Mouse (Mus musculus) heart, embryonic 10.5 days (tissue): ENCODE measurements around the gene Mgam. TPM values are rescaled to one million over a fixed set of nuclear protein-coding genes. Genes with fewer than 3 reads are reported as not detected.
"Not testable (repeated sequence)": the region's sequence is repeated elsewhere in the genome, so short reads cannot be mapped to it uniquely, and the experiment has no call there.

ENCODE experiments used
- DNase-seq: peaks from one replicate; pipeline ENCODE4 v3.0.0-alpha.2; 2017; ENCODE audit warnings: low spot score
- H3K27ac ChIP-seq: fragments of 300-500 bp; sonication (generic); 2 replicates; pipeline ENCODE4 v1.5.1; 2016; ENCODE audit warnings: mild to moderate bottlenecking
- H3K27me3 ChIP-seq: fragments of 300-500 bp; sonication (generic); 2 replicates; pipeline ENCODE4 v1.6.1; 2016; ENCODE audit warnings: mild to moderate bottlenecking; ENCODE audit not compliant: poor library complexity, insufficient read depth, severe bottlenecking
- H3K36me3 ChIP-seq: fragments of 300-500 bp; sonication (generic); 2 replicates; pipeline ENCODE4 v1.6.1; 2016; ENCODE audit warnings: mild to moderate bottlenecking, moderate library complexity
- H3K4me1 ChIP-seq: fragments of 300-500 bp; sonication (generic); 2 replicates; pipeline ENCODE4 v1.6.1; 2016; ENCODE audit warnings: mild to moderate bottlenecking
- H3K4me3 ChIP-seq: fragments of 300-500 bp; sonication (generic); 2 replicates; pipeline ENCODE4 v1.5.1; 2016; ENCODE audit warnings: mild to moderate bottlenecking, moderate library complexity
- H3K9me3 ChIP-seq: fragments of 300-500 bp; sonication (generic); 2 replicates; pipeline ENCODE4 v1.6.1; 2016; ENCODE audit warnings: mild to moderate bottlenecking, moderate library complexity
- WGBS: fragments of 180-500 bp; shearing (Covaris S2); methylation state at CpG from one replicate; pipeline ENCODE4 v1.1.7; 2016; 5-methylcytosine and 5-hydroxymethylcytosine counted together
- polyA plus RNA-seq: library from polyadenylated mRNA; unstranded; fragments of >200 nt; fragmentation: Nextera tagmentation; extraction: Ambion mirVana; gene quantifications from 2 replicates; pipeline ENCODE4 v1.2.1, GENCODE M21; 2016

Gene Mgam
- polyA plus RNA-seq, 1 experiment from 2014 or later: 0.24 TPM

DNA sequence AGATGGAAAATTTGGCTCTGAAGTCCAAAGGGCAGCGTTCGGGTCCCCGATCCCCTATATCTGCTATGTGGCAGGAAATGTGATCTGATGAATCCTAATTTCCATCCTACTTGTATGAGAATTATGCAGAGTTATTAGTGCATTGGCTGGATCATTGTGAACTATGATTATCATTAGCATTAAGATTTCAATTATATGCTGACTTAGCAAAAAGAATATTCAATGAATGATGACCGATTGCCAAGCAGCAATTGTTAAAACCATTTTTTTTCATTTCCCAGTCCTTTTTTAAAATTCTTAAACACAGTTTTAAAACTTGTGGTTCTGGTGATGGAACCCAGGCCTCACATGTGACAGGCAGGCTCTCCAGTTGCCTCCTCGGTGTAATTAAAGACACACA, 9.1 kb downstream of the Mgam start:
- no peak for DNase-seq
- 81% methylated on average over 5 of the region's 5 CpGs for WGBS
- no peaks in the 10 kb centered on the region for H3K9me3 ChIP-seq
- H3K27ac ChIP-seq: no peak overlapping the region
- H3K36me3 ChIP-seq: no peaks in the 10 kb centered on the region
- H3K4me3 ChIP-seq: no peak overlapping the region
- H3K4me1 ChIP-seq: no peaks in the 10 kb centered on the region
- no peaks in the 10 kb centered on the region for H3K27me3 ChIP-seq

DNA sequence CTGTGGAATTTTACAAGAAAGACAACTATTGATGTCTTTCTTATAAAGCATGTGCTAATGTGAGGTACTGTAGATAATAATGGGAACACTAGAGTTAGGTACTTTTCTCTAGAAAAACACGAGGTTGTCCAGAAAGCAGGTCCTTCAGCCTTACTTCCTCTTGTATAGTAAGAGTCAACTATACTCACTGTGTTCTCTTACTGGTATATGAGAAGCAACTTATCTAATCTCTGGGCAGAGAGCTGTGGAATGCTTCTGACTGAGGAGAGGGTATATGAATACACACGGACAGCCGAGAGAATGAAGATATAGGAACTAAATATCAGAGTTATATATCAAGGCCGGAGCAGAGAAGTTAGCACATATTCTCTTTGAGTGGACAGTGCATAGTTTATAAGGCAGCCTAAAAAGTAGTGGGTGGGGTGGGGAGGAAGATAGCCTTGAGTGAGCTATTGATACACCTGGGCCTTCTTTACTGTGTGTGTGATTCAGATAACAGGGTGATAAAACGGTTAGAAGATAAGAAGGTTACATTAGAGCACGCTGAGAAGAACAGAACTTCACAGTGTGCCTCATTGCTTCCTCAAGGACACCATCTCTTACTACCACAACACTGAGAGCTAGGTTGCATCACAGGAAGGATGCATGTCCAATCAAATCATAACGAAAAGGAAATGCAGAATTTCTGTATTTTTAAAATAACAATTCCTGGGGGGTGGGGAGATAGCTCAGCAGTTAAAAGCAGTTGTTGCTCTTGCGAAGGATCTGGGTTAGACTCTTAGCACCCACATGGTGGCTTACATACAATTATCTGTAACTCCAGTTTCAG, 12.3 kb downstream of the Mgam start:
- 64% methylated on average over 8 of the region's 8 CpGs for WGBS
- Histone ChIP-seq H3K4me3 (no peak overlapping the region), H3K27me3 (no peaks in the 10 kb centered on the region), H3K27ac (no peak overlapping the region), H3K9me3 (no peaks in the 10 kb centered on the region), H3K36me3 (no peaks in the 10 kb centered on the region), H3K4me1 (no peaks in the 10 kb centered on the region)
- no peak for DNase-seq

GRCm38 (mm10) chr6:40645701-40646100, 17.1 kb downstream of the Mgam start:
- Histone ChIP-seq H3K4me3 (no peak overlapping the region), H3K9me3 (no peaks in the 10 kb centered on the region), H3K36me3 (no peaks in the 10 kb centered on the region), H3K27ac (no peak overlapping the region), H3K27me3 (no peaks in the 10 kb centered on the region), H3K4me1 (no peaks in the 10 kb centered on the region)
- WGBS: 69% methylated on average over 8 of the region's 8 CpGs
- no peak for DNase-seq

DNA sequence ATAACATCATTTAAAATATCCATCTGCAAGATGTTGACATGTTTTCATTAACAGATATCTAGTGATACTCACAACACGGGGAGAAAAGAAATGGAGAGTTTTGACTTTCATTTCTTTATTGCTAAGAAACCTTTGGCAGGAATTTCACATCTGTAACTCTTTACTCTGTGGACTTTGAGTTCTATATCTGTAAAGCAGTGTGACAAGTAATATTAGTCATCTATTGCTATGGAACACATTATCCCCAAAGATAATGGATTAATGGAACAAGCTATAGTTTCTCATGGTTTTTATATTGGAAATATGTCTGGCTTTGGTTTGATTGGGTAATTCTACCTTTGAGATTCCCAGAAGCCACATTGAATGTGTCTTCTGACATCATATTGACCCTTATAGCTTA, 22.3 kb downstream of the Mgam start:
- Histone ChIP-seq H3K4me1 (no peaks in the 10 kb centered on the region), H3K27ac (no peak overlapping the region), H3K36me3 (no peaks in the 10 kb centered on the region), H3K27me3 (no peaks in the 10 kb centered on the region), H3K4me3 (no peak overlapping the region), H3K9me3 (no peaks in the 10 kb centered on the region)
- DNase-seq: no peak
- 82% methylated on average over 1 of the region's 1 CpGs for WGBS

DNA sequence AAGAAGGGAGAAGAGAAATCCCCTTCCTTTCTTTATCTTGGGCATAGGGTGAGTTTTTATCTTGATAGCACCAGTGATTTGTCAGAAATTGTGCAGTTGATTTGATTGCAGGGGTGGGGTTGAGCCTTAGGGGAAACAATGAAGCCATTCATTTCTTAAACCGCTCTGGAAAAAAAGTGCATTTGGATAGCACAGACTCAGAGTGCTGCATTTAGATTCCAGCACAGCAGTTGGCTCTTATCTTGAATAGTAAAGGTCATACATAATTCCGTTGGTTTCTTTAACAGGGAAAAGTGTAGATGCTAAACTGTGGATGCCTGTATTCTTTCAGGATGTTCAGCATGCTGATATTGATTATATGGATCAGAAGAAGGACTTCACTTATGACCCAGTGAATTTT, 32.3 kb downstream of the Mgam start:
- H3K27ac ChIP-seq: no peak overlapping the region
- no peaks in the 10 kb centered on the region for H3K36me3 ChIP-seq
- no peaks in the 10 kb centered on the region for H3K4me1 ChIP-seq
- no peak overlapping the region for H3K4me3 ChIP-seq
- H3K27me3 ChIP-seq: no peaks in the 10 kb centered on the region
- H3K9me3 ChIP-seq: no peaks in the 10 kb centered on the region
- 47% methylated on average over 2 of the region's 2 CpGs for WGBS
- no peak for DNase-seq

DNA sequence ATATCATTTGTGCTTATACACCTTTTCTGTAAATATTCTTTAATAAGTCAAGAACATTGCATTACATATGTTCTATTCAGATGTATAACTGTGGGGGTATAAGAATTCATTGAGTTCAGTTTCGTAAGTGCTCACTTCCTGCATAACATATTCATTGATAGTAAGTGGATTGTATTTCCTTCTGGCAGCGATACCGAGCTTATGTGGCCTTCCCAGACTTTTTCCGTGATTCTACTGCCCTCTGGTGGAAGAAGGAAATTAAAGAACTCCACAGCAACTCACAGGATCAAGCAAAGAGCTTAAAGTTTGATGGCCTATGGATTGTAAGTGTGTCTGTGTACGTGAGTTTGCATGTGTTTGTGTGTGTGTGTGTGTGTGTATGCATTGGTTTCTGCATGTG, 60.5 kb downstream of the Mgam start:
- WGBS: 9% methylated on average over 5 of the region's 5 CpGs
- no peak overlapping the region for H3K27ac ChIP-seq
- H3K27me3 ChIP-seq: no peaks in the 10 kb centered on the region
- DNase-seq: no peak
- no peaks in the 10 kb centered on the region for H3K9me3 ChIP-seq
- no peak overlapping the region for H3K4me3 ChIP-seq
- no peaks in the 10 kb centered on the region for H3K4me1 ChIP-seq
- no peaks in the 10 kb centered on the region for H3K36me3 ChIP-seq

DNA sequence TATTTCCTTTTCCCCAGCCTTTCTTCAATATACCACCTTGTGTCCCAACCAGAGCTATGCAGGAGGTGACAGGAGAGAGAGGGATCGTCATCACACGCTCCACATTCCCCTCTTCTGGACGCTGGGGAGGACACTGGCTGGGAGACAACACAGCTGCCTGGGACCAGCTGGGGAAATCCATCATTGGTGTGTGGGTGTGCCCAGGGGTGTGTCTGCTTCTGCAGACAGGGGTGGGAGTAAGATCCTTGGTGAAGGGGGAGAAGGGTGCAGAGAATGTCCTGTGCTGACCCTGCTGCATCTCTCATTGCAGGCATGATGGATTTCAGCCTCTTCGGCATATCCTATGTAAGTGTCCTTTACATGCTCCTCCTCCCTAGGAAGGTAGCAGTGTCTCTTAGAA, 63.4 kb downstream of the Mgam start:
- not testable (repeated sequence) for DNase-seq, H3K4me1 ChIP-seq, H3K4me3 ChIP-seq, H3K27ac ChIP-seq, H3K27me3 ChIP-seq, H3K36me3 ChIP-seq, H3K9me3 ChIP-seq
- WGBS: 33% methylated on average over 3 of the region's 4 CpGs

DNA sequence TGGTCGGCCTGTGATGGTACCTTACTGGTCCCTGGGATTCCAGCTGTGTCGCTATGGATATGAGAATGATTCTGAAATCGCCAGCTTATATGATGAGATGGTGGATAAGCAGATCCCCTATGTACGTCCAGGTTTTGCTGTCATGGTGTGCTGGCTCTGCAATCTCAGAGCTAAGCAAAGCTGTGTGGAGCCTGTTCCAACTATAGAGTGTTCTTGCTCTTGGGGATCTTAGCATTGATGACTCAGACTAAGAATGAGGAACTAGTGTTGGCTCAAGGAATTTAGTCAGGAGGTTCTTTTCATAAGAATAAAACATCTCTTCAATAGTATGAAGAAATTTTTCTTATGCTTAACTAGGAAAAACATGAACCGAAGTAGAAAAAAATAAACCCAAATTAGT, 84.9 kb downstream of the Mgam start:
- not testable (repeated sequence) for H3K27ac ChIP-seq, DNase-seq, H3K27me3 ChIP-seq, H3K4me3 ChIP-seq, H3K4me1 ChIP-seq, H3K9me3 ChIP-seq, H3K36me3 ChIP-seq
- WGBS: 79% methylated on average over 5 of the region's 5 CpGs

GRCm38 (mm10) chr6:40715705-40716104, 87.1 kb downstream of the Mgam start:
- 68% methylated on average over 1 of the region's 1 CpGs for WGBS
- no peak overlapping the region for H3K27ac ChIP-seq
- DNase-seq: no peak
- H3K36me3 ChIP-seq: no peaks in the 10 kb centered on the region
- no peaks in the 10 kb centered on the region for H3K4me1 ChIP-seq
- no peaks in the 10 kb centered on the region for H3K27me3 ChIP-seq
- H3K4me3 ChIP-seq: no peak overlapping the region
- H3K9me3 ChIP-seq: no peaks in the 10 kb centered on the region

DNA sequence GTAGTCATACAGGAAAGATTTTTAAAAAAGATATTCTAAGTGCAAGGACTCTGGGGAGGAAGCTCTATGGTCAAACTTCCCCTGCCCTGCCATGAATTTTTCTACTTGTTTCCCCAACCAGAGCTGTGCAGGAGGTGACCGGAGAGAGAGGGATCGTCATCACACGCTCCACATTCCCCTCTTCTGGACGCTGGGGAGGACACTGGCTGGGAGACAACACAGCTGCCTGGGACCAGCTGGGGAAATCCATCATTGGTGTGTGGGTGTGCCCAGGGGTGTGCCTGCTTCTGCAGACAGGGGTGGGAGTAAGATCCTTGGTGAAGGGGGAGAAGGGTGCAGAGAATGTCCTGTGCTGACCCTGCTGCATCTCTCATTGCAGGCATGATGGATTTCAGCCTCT, 99.9 kb downstream of the Mgam start:
- H3K36me3 ChIP-seq, H3K4me3 ChIP-seq, DNase-seq, H3K27ac ChIP-seq, H3K9me3 ChIP-seq, H3K4me1 ChIP-seq, H3K27me3 ChIP-seq: not testable (repeated sequence)
- 83% methylated on average over 4 of the region's 4 CpGs for WGBS

- 92% methylated on average over 3 of the region's 3 CpGs for WGBS
- no peaks in the 10 kb centered on the region for H3K27me3 ChIP-seq
- no peaks in the 10 kb centered on the region for H3K9me3 ChIP-seq
- no peak overlapping the region for H3K4me3 ChIP-seq
- H3K36me3 ChIP-seq: no peaks in the 10 kb centered on the region
- H3K4me1 ChIP-seq: no peaks in the 10 kb centered on the region
- DNase-seq: no peak
- H3K27ac ChIP-seq: no peak overlapping the region
These were observed 110.9 kb downstream of the Mgam start for GRCm38 (mm10) chr6:40739545-40739944.

- H3K36me3 ChIP-seq, H3K9me3 ChIP-seq, H3K27me3 ChIP-seq, DNase-seq, H3K4me3 ChIP-seq, H3K27ac ChIP-seq, H3K4me1 ChIP-seq: not testable (repeated sequence)
- WGBS: 78% methylated on average over 6 of the region's 6 CpGs
These were observed 120.4 kb downstream of the Mgam start for GRCm38 (mm10) chr6:40749030-40749429.

GRCm38 (mm10) chr6:40755948-40756347, 127.3 kb downstream of the Mgam start:
- 82% methylated on average over 1 of the region's 1 CpGs for WGBS
- Histone ChIP-seq H3K9me3 (no peaks in the 10 kb centered on the region), H3K27ac (no peak overlapping the region)

GRCm38 (mm10) chr6:40757346-40757745, 128.7 kb downstream of the Mgam start:
- H3K4me1 ChIP-seq, H3K4me3 ChIP-seq, DNase-seq, H3K27me3 ChIP-seq, H3K9me3 ChIP-seq, H3K36me3 ChIP-seq, H3K27ac ChIP-seq: not testable (repeated sequence)
- WGBS: 70% methylated on average over 4 of the region's 4 CpGs

More at GRCm38 (mm10) chr6:40755948-40756347, 127.3 kb downstream of the Mgam start:
- no peak for DNase-seq
- no peak overlapping the region for H3K4me3 ChIP-seq
- no peaks in the 10 kb centered on the region for H3K4me1 ChIP-seq
- H3K27me3 ChIP-seq: no peaks in the 10 kb centered on the region
- no peaks in the 10 kb centered on the region for H3K36me3 ChIP-seq
